In genomic region chrX:52651472-52651948, GRCm38 (mm10) we compare ENCODE assay signal across 9 mouse cellular contexts. TPM values are rescaled to one million over a fixed set of nuclear protein-coding genes. Genes with fewer than 3 reads are reported as not detected.
DNase-seq lines count a peak whose midpoint lies in the region; ATAC-seq lines count a peak whose summit lies in the region.
"Had no signal": no experiment of that assay in that cellular context is flagged by ENCODE, and none has a peak within 500 bp of the region (broad histone marks: within the 10 kb centered on the region; RNA-seq: fewer than 3 reads in every experiment).

No protein-coding gene starts in this region.

- 18% methylated on average over 9 of the region's 9 CpGs for WGBS in heart, embryonic 15.5 days
- 30% methylated on average over 9 of the region's 9 CpGs for WGBS in intestine, embryonic 15.5 days
- WGBS in midbrain, embryonic 15.5 days: 27% methylated on average over 9 of the region's 9 CpGs

- peaks cover 8% of the 10 kb centered on the region for H3K4me1 ChIP-seq in heart, embryonic 15.5 days (replicated peaks)
- 0 out of 2 replicates have a peak, but pooled peaks cover 6% of the 10 kb centered on the region for H3K4me1 ChIP-seq in intestine, embryonic 15.5 days (replicated peaks)
- peaks cover 3% of the 10 kb centered on the region; the same call in 1 of the 2 replicates for H3K4me1 ChIP-seq in midbrain, embryonic 15.5 days

- no peaks in the 10 kb centered on the region for H3K36me3 ChIP-seq in heart, embryonic 15.5 days
- H3K36me3 ChIP-seq in intestine, embryonic 15.5 days: no peaks in the 10 kb centered on the region
- no peaks in the 10 kb centered on the region for H3K36me3 ChIP-seq in midbrain, embryonic 15.5 days (replicated peaks)

- no peak overlapping the region for H3K9ac ChIP-seq in heart, embryonic 15.5 days
- H3K9ac ChIP-seq in intestine, embryonic 15.5 days: no peak overlapping the region
- no peak overlapping the region for H3K9ac ChIP-seq in midbrain, embryonic 15.5 days

- ATAC-seq in heart, embryonic 15.5 days (replicated peaks; ENCODE audit: insufficient number of reproducible peaks, insufficient read depth, low FRiP score, low read depth): peak; percentile 55; the same call in 1 of the 2 replicates
- ATAC-seq in intestine, embryonic 15.5 days: peak; percentile 84
- 0 out of 2 replicates have a peak, but pooled peaks have one; percentile 50 for ATAC-seq in midbrain, embryonic 15.5 days (replicated peaks)

- H3K27ac ChIP-seq in heart, embryonic 15.5 days: peak overlapping the region; percentile 69
- H3K27ac ChIP-seq in intestine, embryonic 15.5 days: peak overlapping the region; percentile 67
- no peak overlapping the region for H3K27ac ChIP-seq in midbrain, embryonic 15.5 days

- peak overlapping the region; percentile 41; the same call in 1 of the 2 replicates for H3K4me2 ChIP-seq in heart, embryonic 15.5 days
- peak overlapping the region; percentile 30; the same call in 1 of the 2 replicates for H3K4me2 ChIP-seq in intestine, embryonic 15.5 days (replicated peaks)
- H3K4me2 ChIP-seq in midbrain, embryonic 15.5 days: peak overlapping the region; percentile 20

- no peak overlapping the region for H3K4me3 ChIP-seq in heart, embryonic 15.5 days
- H3K4me3 ChIP-seq in intestine, embryonic 15.5 days (replicated peaks): no peak overlapping the region
- H3K4me3 ChIP-seq in midbrain, embryonic 15.5 days: no peak overlapping the region; the same call in 1 of the 2 replicates

- no peaks in the 10 kb centered on the region for H3K9me3 ChIP-seq in heart, embryonic 15.5 days (replicated peaks)
- H3K9me3 ChIP-seq in intestine, embryonic 15.5 days: no peaks in the 10 kb centered on the region
- no peaks in the 10 kb centered on the region for H3K9me3 ChIP-seq in midbrain, embryonic 15.5 days

- no peak for DNase-seq in heart, adult 9 months (ENCODE audit: low spot score in 2 of 2)
- peak; percentile 72 for DNase-seq in embryo, embryonic 10 days (ENCODE audit: low spot score)
- DNase-seq in layer of hippocampus, postnatal 14 days (ENCODE audit: low spot score in 2 of 2): no peak
- no peak for DNase-seq in MN1 (ENCODE audit: low spot score)
- DNase-seq in right cerebral cortex, postnatal 36 days (ENCODE audit: low spot score in 2 of 2): no peak

- H3K27me3 ChIP-seq in heart, embryonic 15.5 days: no peaks in the 10 kb centered on the region
- H3K27me3 ChIP-seq in intestine, embryonic 15.5 days (replicated peaks): no peaks in the 10 kb centered on the region
- H3K27me3 ChIP-seq in midbrain, embryonic 15.5 days (replicated peaks): 0 out of 2 replicates have a peak, but pooled peaks cover 2% of the 10 kb centered on the region

RNA-seq across cellular contexts. Expression of gene Gpc3, which starts 37.8 kb away (rescaled TPM):
- 437 and 447 TPM in 2 replicates for polyA plus RNA-seq in heart, embryonic 15.5 days (2015; fragmentation: Nextera tagmentation; extraction: Ambion mirVana)
- 505 and 604 TPM in 2 replicates for polyA plus RNA-seq in intestine, embryonic 15.5 days (2015; fragmentation: Nextera tagmentation; extraction: Ambion mirVana)
- 60.1 and 66.2 TPM in 2 replicates for polyA plus RNA-seq in midbrain, embryonic 15.5 days (2015; fragmentation: Nextera tagmentation; extraction: Ambion mirVana)
- 1 to 10 TPM; 7.1 to 9.3 TPM for total RNA-seq in layer of hippocampus, postnatal 14 days (2021)
- total RNA-seq: MEL had no signal
